Comparison of ENCODE assay signal across 16 mouse cellular contexts in genomic region chrX:95442261-95442660, GRCm38 (mm10). TPM values are rescaled to one million over a fixed set of nuclear protein-coding genes. Genes with fewer than 3 reads are reported as not detected.
A peak's percentile ranks its signal among the peaks of the same experiment; 100 is the strongest.
DNase-seq lines count a peak whose midpoint lies in the region; ATAC-seq and TF ChIP-seq lines count a peak whose summit lies in the region.
"Had no signal": no experiment of that assay in that cellular context is flagged by ENCODE, and none has a peak within 500 bp of the region (broad histone marks: within the 10 kb centered on the region; RNA-seq: fewer than 3 reads in every experiment).

No protein-coding gene starts in this region.

- H3K4me2 ChIP-seq in forebrain, embryonic 14.5 days (ENCODE audit: low read length): peak overlapping the region; percentile 57
- no peak overlapping the region for H3K4me2 ChIP-seq in forebrain, embryonic 15.5 days (replicated peaks)
- 0 out of 2 replicates have a peak overlapping the region, but pooled peaks have one; percentile 61 for H3K4me2 ChIP-seq in kidney, embryonic 15.5 days
- H3K4me2 ChIP-seq in forebrain, postnatal 0 days (ENCODE audit: low read depth): peak overlapping the region; percentile 59; the same call in 1 of the 2 replicates
- H3K4me2 ChIP-seq in neural tube, embryonic 13.5 days: peak overlapping the region; percentile 64
- H3K4me2 ChIP-seq in kidney, embryonic 14.5 days (replicated peaks; ENCODE audit: low read depth, low read length): no peak overlapping the region
- H3K4me2 ChIP-seq: embryonic facial prominence, embryonic 15.5 days had no signal

- no peak for DNase-seq in forebrain, embryonic 14.5 days (ENCODE audit: low spot score)
- no peak for DNase-seq in kidney, postnatal 4 days
- DNase-seq in forebrain, postnatal 0 days: no peak
- no peak for DNase-seq in yolk sac, embryonic 10.5 days (ENCODE audit: low spot score)
- DNase-seq: cerebellum, postnatal 25 days; gastrocnemius, adult 2 months; layer of hippocampus, adult 9-11 months; left cerebral cortex, postnatal 4 days; spleen, adult 18-20 months had no signal

- H3K36me3 ChIP-seq in forebrain, embryonic 14.5 days (ENCODE audit: control insufficient read depth, insufficient read depth, low read length): no peaks in the 10 kb centered on the region
- H3K36me3 ChIP-seq in forebrain, embryonic 15.5 days: no peaks in the 10 kb centered on the region
- H3K36me3 ChIP-seq in kidney, embryonic 15.5 days: no peaks in the 10 kb centered on the region
- no peaks in the 10 kb centered on the region for H3K36me3 ChIP-seq in forebrain, postnatal 0 days (ENCODE audit: insufficient read depth)
- H3K36me3 ChIP-seq in neural tube, embryonic 13.5 days: no peaks in the 10 kb centered on the region
- no peaks in the 10 kb centered on the region for H3K36me3 ChIP-seq in kidney, embryonic 14.5 days (ENCODE audit: control insufficient read depth, insufficient read depth, low read length)
- H3K36me3 ChIP-seq: embryonic facial prominence, embryonic 15.5 days had no signal

- no peak overlapping the region for H3K9ac ChIP-seq in forebrain, embryonic 14.5 days (ENCODE audit: low read length)
- no peak overlapping the region for H3K9ac ChIP-seq in forebrain, embryonic 15.5 days (replicated peaks)
- no peak overlapping the region for H3K9ac ChIP-seq in kidney, embryonic 15.5 days
- H3K9ac ChIP-seq in forebrain, postnatal 0 days: no peak overlapping the region
- no peak overlapping the region for H3K9ac ChIP-seq in neural tube, embryonic 13.5 days
- H3K9ac ChIP-seq in kidney, embryonic 14.5 days (ENCODE audit: low read depth, low read length): no peak overlapping the region
- H3K9ac ChIP-seq: embryonic facial prominence, embryonic 15.5 days had no signal

- no peaks in the 10 kb centered on the region for H3K27me3 ChIP-seq in forebrain, embryonic 14.5 days (replicated peaks; ENCODE audit: control insufficient read depth, insufficient read depth, low read length)
- no peaks in the 10 kb centered on the region for H3K27me3 ChIP-seq in forebrain, embryonic 15.5 days
- H3K27me3 ChIP-seq in kidney, embryonic 15.5 days: peaks cover 7% of the 10 kb centered on the region; the same call in 1 of the 2 replicates
- no peaks in the 10 kb centered on the region for H3K27me3 ChIP-seq in forebrain, postnatal 0 days (ENCODE audit: insufficient read depth, low read length)
- no peaks in the 10 kb centered on the region for H3K27me3 ChIP-seq in neural tube, embryonic 13.5 days
- no peaks in the 10 kb centered on the region for H3K27me3 ChIP-seq in kidney, embryonic 14.5 days (ENCODE audit: control insufficient read depth, insufficient read depth, low read length)
- H3K27me3 ChIP-seq: embryonic facial prominence, embryonic 15.5 days had no signal

- H3K4me3 ChIP-seq in forebrain, embryonic 14.5 days (ENCODE audit: low read depth, low read length): no peak overlapping the region
- no peak overlapping the region for H3K4me3 ChIP-seq in forebrain, embryonic 15.5 days
- no peak overlapping the region for H3K4me3 ChIP-seq in kidney, embryonic 15.5 days (replicated peaks)
- no peak overlapping the region for H3K4me3 ChIP-seq in forebrain, postnatal 0 days (ENCODE audit: low read depth, low read length)
- no peak overlapping the region for H3K4me3 ChIP-seq in neural tube, embryonic 13.5 days
- H3K4me3 ChIP-seq in kidney, embryonic 14.5 days (ENCODE audit: low read length): no peak overlapping the region
- H3K4me3 ChIP-seq: embryonic facial prominence, embryonic 15.5 days; gastrocnemius, adult 2 months had no signal

- no peak for ATAC-seq in forebrain, embryonic 14.5 days
- no peak for ATAC-seq in forebrain, embryonic 15.5 days (replicated peaks)
- ATAC-seq in kidney, embryonic 15.5 days (replicated peaks; ENCODE audit: low FRiP score): no peak
- no peak for ATAC-seq in forebrain, postnatal 0 days
- no peak for ATAC-seq in neural tube, embryonic 13.5 days (ENCODE audit: low read depth)
- ATAC-seq in kidney, embryonic 14.5 days (ENCODE audit: low FRiP score, low TSS enrichment): no peak
- ATAC-seq: CD4-positive, CD25-positive, alpha-beta regulatory T cell, adult 4 months; intestine, postnatal 0 days had no signal

- 34% methylated on average over 1 of the region's 1 CpGs for WGBS in forebrain, embryonic 14.5 days
- 41% methylated on average over 1 of the region's 1 CpGs for WGBS in forebrain, embryonic 15.5 days
- WGBS in kidney, embryonic 15.5 days: 60% methylated on average over 1 of the region's 1 CpGs
- WGBS in forebrain, postnatal 0 days: 53% methylated on average over 1 of the region's 1 CpGs
- 63% methylated on average over 1 of the region's 1 CpGs for WGBS in neural tube, embryonic 13.5 days
- WGBS in kidney, embryonic 14.5 days: 50% methylated on average over 1 of the region's 1 CpGs

- 0 out of 2 replicates have a peak, but pooled peaks cover 4% of the 10 kb centered on the region for H3K4me1 ChIP-seq in forebrain, embryonic 14.5 days (ENCODE audit: control insufficient read depth, insufficient read depth, low read length)
- H3K4me1 ChIP-seq in forebrain, embryonic 15.5 days: peaks cover 16% of the 10 kb centered on the region
- 0 out of 2 replicates have a peak, but pooled peaks cover 6% of the 10 kb centered on the region for H3K4me1 ChIP-seq in kidney, embryonic 15.5 days
- 0 out of 2 replicates have a peak, but pooled peaks cover 6% of the 10 kb centered on the region for H3K4me1 ChIP-seq in forebrain, postnatal 0 days (ENCODE audit: insufficient read depth)
- peaks cover 24% of the 10 kb centered on the region for H3K4me1 ChIP-seq in neural tube, embryonic 13.5 days (replicated peaks)
- no peaks in the 10 kb centered on the region for H3K4me1 ChIP-seq in kidney, embryonic 14.5 days (ENCODE audit: control insufficient read depth, insufficient read depth, low read length)

- H3K9me3 ChIP-seq in forebrain, embryonic 14.5 days (replicated peaks; ENCODE audit: control insufficient read depth, low read length): no peaks in the 10 kb centered on the region
- no peaks in the 10 kb centered on the region for H3K9me3 ChIP-seq in forebrain, embryonic 15.5 days
- H3K9me3 ChIP-seq in kidney, embryonic 15.5 days (replicated peaks): no peaks in the 10 kb centered on the region
- no peaks in the 10 kb centered on the region for H3K9me3 ChIP-seq in forebrain, postnatal 0 days (ENCODE audit: low read length)
- H3K9me3 ChIP-seq in neural tube, embryonic 13.5 days: no peaks in the 10 kb centered on the region
- H3K9me3 ChIP-seq in kidney, embryonic 14.5 days (ENCODE audit: control insufficient read depth, low read length): no peaks in the 10 kb centered on the region
- H3K9me3 ChIP-seq: embryonic facial prominence, embryonic 15.5 days had no signal

- no peak overlapping the region for H3K27ac ChIP-seq in forebrain, embryonic 14.5 days (ENCODE audit: low read depth, low read length)
- H3K27ac ChIP-seq in forebrain, embryonic 15.5 days (replicated peaks): no peak overlapping the region
- no peak overlapping the region for H3K27ac ChIP-seq in kidney, embryonic 15.5 days
- H3K27ac ChIP-seq in forebrain, postnatal 0 days (ENCODE audit: low read depth, low read length): no peak overlapping the region
- H3K27ac ChIP-seq in neural tube, embryonic 13.5 days (replicated peaks): no peak overlapping the region
- H3K27ac ChIP-seq in kidney, embryonic 14.5 days (ENCODE audit: low read depth, low read length): no peak overlapping the region
- H3K27ac ChIP-seq: embryonic facial prominence, embryonic 15.5 days; gastrocnemius, adult 2 months had no signal

- TF ChIP-seq CTCF in forebrain, postnatal 0 days (IDR thresholded peaks at IDR 0.05; ENCODE audit: low read depth): no peak

RNA-seq across cellular contexts. Expression of gene Amer1, which starts 2.4 kb away (rescaled TPM):
- 6.9 and 9.4 TPM in 2 replicates for polyA plus RNA-seq in forebrain, embryonic 14.5 days (2014; fragmentation: Nextera tagmentation; extraction: Ambion mirVana)
- polyA plus RNA-seq in forebrain, embryonic 15.5 days (2015; fragmentation: Nextera tagmentation; extraction: Ambion mirVana): 11.6 TPM in 2 replicates
- polyA plus RNA-seq in kidney, embryonic 15.5 days (2015; fragmentation: Nextera tagmentation; extraction: Ambion mirVana): 10.0 and 11.1 TPM in 2 replicates
- total RNA-seq in forebrain, postnatal 0 days (2014; rRNA removed): 16.8 and 18.1 TPM in 2 replicates
- 7.1 and 11.3 TPM in 2 replicates for polyA plus RNA-seq in forebrain, postnatal 0 days (2015; fragmentation: Nextera tagmentation; extraction: Ambion mirVana)
- 11.9 and 13.1 TPM in 2 replicates for polyA plus RNA-seq in neural tube, embryonic 13.5 days (2015; fragmentation: Nextera tagmentation; extraction: Ambion mirVana)
- polyA plus RNA-seq in kidney, embryonic 14.5 days (2014; fragmentation: Nextera tagmentation; extraction: Ambion mirVana): 9.8 and 10.2 TPM in 2 replicates

Comparison
In these comparisons a context has a peak if more than half of its experiments do, and no peak if none do; other contexts are left out.
1. H3K4me2 ChIP-seq: peak in forebrain, embryonic 14.5 days (single experiment), kidney, embryonic 15.5 days (single experiment), forebrain, postnatal 0 days (single experiment) and neural tube, embryonic 13.5 days (single experiment); none in forebrain, embryonic 15.5 days (single experiment) and kidney, embryonic 14.5 days (single experiment).